Comparison of ENCODE assay signal across 30 mouse cellular contexts in genomic region chr3:9922541-9923046, GRCm38 (mm10).
A peak's percentile ranks its signal among the peaks of the same experiment; 100 is the strongest.
DNase-seq lines count a peak whose midpoint lies in the region; ATAC-seq and TF ChIP-seq lines count a peak whose summit lies in the region.
"Had no signal": no experiment of that assay in that cellular context is flagged by ENCODE, and none has a peak within 500 bp of the region (broad histone marks: within the 10 kb centered on the region; RNA-seq: fewer than 3 reads in every experiment).

No protein-coding gene starts in this region.

- 77% methylated on average over 10 of the region's 10 CpGs for WGBS in forebrain, embryonic 16.5 days
- WGBS in forebrain, embryonic 10.5 days = 92% methylated on average over 10 of the region's 10 CpGs
- WGBS in hindbrain, postnatal 0 days = 67% methylated on average over 10 of the region's 10 CpGs
- WGBS in hindbrain, embryonic 12.5 days = 92% methylated on average over 10 of the region's 10 CpGs

- no peak overlapping the region for H3K27ac ChIP-seq in forebrain, embryonic 16.5 days (ENCODE audit: low read length)
- H3K27ac ChIP-seq in forebrain, embryonic 10.5 days = no peak overlapping the region
- no peak overlapping the region for H3K27ac ChIP-seq in hindbrain, postnatal 0 days
- no peak overlapping the region for H3K27ac ChIP-seq in hindbrain, embryonic 12.5 days
- H3K27ac ChIP-seq: forebrain, embryonic 12.5 days; heart, embryonic 10.5 days; heart, embryonic 15.5 days; hindbrain, embryonic 14.5 days; kidney, embryonic 15.5 days; limb, embryonic 13.5 days; lung, embryonic 15.5 days; midbrain, embryonic 10.5 days; neural tube, embryonic 12.5 days; stomach, embryonic 15.5 days had no signal

- intact Hi-C loops in left cerebral cortex, postnatal 25 days (cut with DNase I) = no loop called here

- no peaks in the 10 kb centered on the region for H3K4me1 ChIP-seq in forebrain, embryonic 16.5 days (replicated peaks; ENCODE audit: control insufficient read depth, insufficient read depth, low read length)
- H3K4me1 ChIP-seq in forebrain, embryonic 10.5 days = no peaks in the 10 kb centered on the region
- no peaks in the 10 kb centered on the region for H3K4me1 ChIP-seq in hindbrain, postnatal 0 days (ENCODE audit: insufficient read depth, low read length)
- no peaks in the 10 kb centered on the region for H3K4me1 ChIP-seq in hindbrain, embryonic 12.5 days
- H3K4me1 ChIP-seq: forebrain, embryonic 12.5 days; heart, embryonic 10.5 days; heart, embryonic 15.5 days; kidney, embryonic 15.5 days; limb, embryonic 13.5 days; lung, embryonic 15.5 days; midbrain, embryonic 10.5 days; neural tube, embryonic 12.5 days; stomach, embryonic 15.5 days had no signal

- H3K27me3 ChIP-seq in forebrain, embryonic 16.5 days (replicated peaks; ENCODE audit: control insufficient read depth, insufficient read depth, low read length) = no peaks in the 10 kb centered on the region
- H3K27me3 ChIP-seq in forebrain, embryonic 10.5 days (ENCODE audit: poor library complexity, severe bottlenecking) = no peaks in the 10 kb centered on the region
- H3K27me3 ChIP-seq in hindbrain, postnatal 0 days (ENCODE audit: insufficient read depth, low read length) = no peaks in the 10 kb centered on the region
- no peaks in the 10 kb centered on the region for H3K27me3 ChIP-seq in hindbrain, embryonic 12.5 days
- H3K27me3 ChIP-seq: forebrain, embryonic 12.5 days; heart, embryonic 15.5 days; kidney, embryonic 15.5 days; limb, embryonic 13.5 days; lung, embryonic 15.5 days; neural tube, embryonic 12.5 days; stomach, embryonic 15.5 days had no signal

- no peak overlapping the region for H3K9ac ChIP-seq in forebrain, embryonic 16.5 days (replicated peaks; ENCODE audit: low read depth, low read length)
- no peak overlapping the region for H3K9ac ChIP-seq in hindbrain, postnatal 0 days (replicated peaks; ENCODE audit: low read length)
- H3K9ac ChIP-seq in hindbrain, embryonic 12.5 days = no peak overlapping the region
- H3K9ac ChIP-seq: forebrain, embryonic 12.5 days; heart, embryonic 15.5 days; hindbrain, embryonic 14.5 days; kidney, embryonic 15.5 days; limb, embryonic 13.5 days; lung, embryonic 15.5 days; neural tube, embryonic 12.5 days; stomach, embryonic 15.5 days had no signal

- no peak for DNase-seq in forebrain, embryonic 10.5 days (ENCODE audit: extremely low spot score, low spot score)
- peak; percentile 41 for DNase-seq in hindbrain, postnatal 0 days (ENCODE audit: low spot score)
- DNase-seq in left cerebral cortex, postnatal 25 days (ENCODE audit: low spot score in 2 of 2) = peak; percentile 6 to 11
- no peak for DNase-seq in left cerebral cortex, adult 8-10 months (ENCODE audit: low spot score in 2 of 2)
- peak; percentile 19 for DNase-seq in brain, adult 2 months (ENCODE audit: low read depth, low spot score)
- no peak for DNase-seq in adipocyte (ENCODE audit: low spot score)
- DNase-seq: adrenal gland, adult 2 months; adrenal gland, postnatal 36 days; cerebellum, adult 9-10 months; gastrocnemius, postnatal 14 days; heart, postnatal 36 days; kidney, adult 18-20 months; kidney, postnatal 25 days had no signal

- H3K9me3 ChIP-seq in forebrain, embryonic 16.5 days (ENCODE audit: control insufficient read depth, low read length) = no peaks in the 10 kb centered on the region
- H3K9me3 ChIP-seq in forebrain, embryonic 10.5 days = 0 out of 2 replicates have a peak, but pooled peaks cover 2% of the 10 kb centered on the region
- no peaks in the 10 kb centered on the region for H3K9me3 ChIP-seq in hindbrain, postnatal 0 days (ENCODE audit: low read length)
- no peaks in the 10 kb centered on the region for H3K9me3 ChIP-seq in hindbrain, embryonic 12.5 days (replicated peaks)
- H3K9me3 ChIP-seq: forebrain, embryonic 12.5 days; heart, embryonic 10.5 days; heart, embryonic 15.5 days; kidney, embryonic 15.5 days; limb, embryonic 13.5 days; lung, embryonic 15.5 days; midbrain, embryonic 10.5 days; neural tube, embryonic 12.5 days; stomach, embryonic 15.5 days had no signal

- H3K4me3 ChIP-seq in forebrain, embryonic 16.5 days (replicated peaks; ENCODE audit: low read length) = no peak overlapping the region
- H3K4me3 ChIP-seq in forebrain, embryonic 10.5 days = no peak overlapping the region
- no peak overlapping the region for H3K4me3 ChIP-seq in hindbrain, postnatal 0 days (ENCODE audit: low read length)
- no peak overlapping the region for H3K4me3 ChIP-seq in hindbrain, embryonic 12.5 days
- H3K4me3 ChIP-seq: erythroblast, embryonic 14.5 days; forebrain, embryonic 12.5 days; heart, embryonic 10.5 days; heart, embryonic 15.5 days; kidney, embryonic 15.5 days; limb, embryonic 13.5 days; lung, embryonic 15.5 days; midbrain, embryonic 10.5 days; myocyte; neural tube, embryonic 12.5 days; stomach, embryonic 15.5 days had no signal

- ATAC-seq in forebrain, embryonic 16.5 days = peak; percentile 23; the same call in 1 of the 2 replicates
- peak; percentile 58 for ATAC-seq in hindbrain, postnatal 0 days
- no peak for ATAC-seq in hindbrain, embryonic 12.5 days (ENCODE audit: low FRiP score)
- ATAC-seq: CD4-positive, CD25-positive, alpha-beta regulatory T cell, adult 4 months; midbrain, embryonic 16.5 days had no signal

- no peaks in the 10 kb centered on the region for H3K36me3 ChIP-seq in forebrain, embryonic 16.5 days (ENCODE audit: control insufficient read depth, insufficient read depth)
- no peaks in the 10 kb centered on the region for H3K36me3 ChIP-seq in forebrain, embryonic 10.5 days (replicated peaks)
- H3K36me3 ChIP-seq in hindbrain, postnatal 0 days (ENCODE audit: insufficient read depth, low read length) = no peaks in the 10 kb centered on the region
- no peaks in the 10 kb centered on the region for H3K36me3 ChIP-seq in hindbrain, embryonic 12.5 days
- H3K36me3 ChIP-seq: forebrain, embryonic 12.5 days; heart, embryonic 10.5 days; heart, embryonic 15.5 days; kidney, embryonic 15.5 days; limb, embryonic 13.5 days; lung, embryonic 15.5 days; midbrain, embryonic 10.5 days; neural tube, embryonic 12.5 days; stomach, embryonic 15.5 days had no signal

- H3K4me2 ChIP-seq in forebrain, embryonic 16.5 days (ENCODE audit: low read length) = no peak overlapping the region
- H3K4me2 ChIP-seq in hindbrain, postnatal 0 days (ENCODE audit: low read depth, low read length) = no peak overlapping the region
- no peak overlapping the region for H3K4me2 ChIP-seq in hindbrain, embryonic 12.5 days (replicated peaks)
- H3K4me2 ChIP-seq: forebrain, embryonic 12.5 days; heart, embryonic 15.5 days; hindbrain, embryonic 14.5 days; kidney, embryonic 15.5 days; limb, embryonic 13.5 days; liver, embryonic 11.5 days; lung, embryonic 15.5 days; neural tube, embryonic 12.5 days; stomach, embryonic 15.5 days had no signal

- TF ChIP-seq CTCF in hindbrain, postnatal 0 days (IDR thresholded peaks at IDR 0.05; ENCODE audit: low read depth) = no peak

Comparison
In these comparisons a context has a peak if more than half of its experiments do, and no peak if none do; other contexts are left out.
1. DNase-seq: peak in hindbrain, postnatal 0 days (single experiment), left cerebral cortex, postnatal 25 days (2 of 2) and brain, adult 2 months (single experiment); none in forebrain, embryonic 10.5 days (single experiment), left cerebral cortex, adult 8-10 months (0 of 2) and adipocyte (single experiment).